Mouse (Mus musculus) bone marrow, adult 2 months (tissue): ENCODE results near the gene Calr4. TPM values are rescaled to one million over a fixed set of nuclear protein-coding genes. Genes with fewer than 3 reads are reported as not detected.

Source experiments
- H3K27ac ChIP-seq: fragments of 200-500 bp; 2 replicates; pipeline ENCODE4 v1.5.1; 2012; ENCODE audit warnings: low read depth, mild to moderate bottlenecking, control low read depth, inconsistent platforms, low read length; ENCODE audit not compliant: control insufficient read depth, poor library complexity, insufficient read depth
- H3K4me1 ChIP-seq: fragments of 200-500 bp; 2 replicates; pipeline ENCODE4 v1.6.1; 2011; ENCODE audit warnings: low read length; ENCODE audit not compliant: control insufficient read depth, insufficient read depth
- H3K4me3 ChIP-seq: fragments of 200-500 bp; replicated peaks from 2 replicates; pipeline ENCODE3; 2011; ENCODE audit warnings: mild to moderate bottlenecking, low read depth, low read length, control low read depth; ENCODE audit not compliant: control insufficient read depth
- CTCF ChIP-seq: fragments of 200-500 bp; IDR thresholded peaks from 2 replicates; pipeline ENCODE4 v1.5.1; 2011; ENCODE audit warnings: low read length, control low read depth; ENCODE audit not compliant: control insufficient read depth, insufficient read depth
- POLR2A ChIP-seq: fragments of 200-500 bp; IDR thresholded peaks from 2 replicates; pipeline ENCODE4 v1.6.1; 2011; ENCODE audit warnings: low read depth, mild to moderate bottlenecking, control low read depth, low read length, borderline replicate concordance; ENCODE audit not compliant: control insufficient read depth
- WGBS: fragments of 180-500 bp; shearing (Covaris S2); methylation state at CpG from one replicate; pipeline ENCODE4 v1.1.7; 2018; 5-methylcytosine and 5-hydroxymethylcytosine counted together
- polyA plus RNA-seq: library from polyadenylated mRNA; stranded (reverse); fragments of >200 nt; gene quantifications from 2 replicates; pipeline ENCODE4 v1.2.4, GENCODE M21; 2011; ENCODE audit warnings: low replicate concordance; ENCODE audit not compliant: missing spikeins, insufficient read depth, insufficient read length

Calr4 gene
- polyA plus RNA-seq, 1 experiment, result 3.1 TPM

DNA sequence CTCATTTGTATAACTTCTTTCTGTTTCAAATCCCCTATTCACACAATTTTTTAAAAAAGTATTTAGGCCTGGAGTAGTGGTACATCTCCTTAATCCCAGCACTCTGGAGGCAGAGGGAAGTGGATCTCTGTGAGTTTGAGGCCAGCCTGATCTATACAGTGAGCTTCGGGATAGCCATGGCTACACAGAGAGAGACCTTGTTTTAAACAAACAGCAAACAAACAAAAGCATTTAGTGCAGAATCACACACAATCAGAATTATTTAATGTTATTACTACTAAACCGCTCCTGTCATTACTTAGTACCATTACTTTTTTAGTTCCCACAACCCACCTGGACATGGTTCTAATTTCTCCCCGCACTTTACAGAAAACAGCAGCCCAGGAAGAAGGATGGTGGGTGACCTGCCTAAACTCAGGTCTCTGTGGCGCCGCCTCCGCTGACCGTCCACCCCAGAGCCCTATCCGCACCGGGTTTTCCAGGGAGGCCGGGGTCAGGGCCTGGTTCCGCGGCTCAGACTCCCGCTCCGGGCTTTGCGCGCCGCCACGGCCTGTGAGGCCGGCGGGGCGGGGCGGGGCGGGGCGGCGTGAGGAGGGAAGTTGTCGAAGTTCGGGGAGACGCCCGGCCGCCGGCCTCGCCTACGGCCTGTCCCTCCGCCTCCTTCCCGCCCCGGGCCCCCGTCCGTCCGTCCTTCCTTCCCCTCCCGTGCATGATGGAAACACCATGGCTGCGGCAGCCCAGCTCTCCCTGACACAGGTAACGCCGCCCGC, 45.6 kb downstream of the Calr4 start, which contains the start of gene Eps15:
TSS of gene Eps15 (plus strand) at position 580 of the 770 bp plus-strand sequence.
- Histone ChIP-seq H3K27ac (peak within 1 kb of the TSS; percentile 87), H3K4me1 (peaks cover 3% of the 10 kb centered on the region; the same call in 1 of the 2 replicates), H3K4me3 (peak within 1 kb of the TSS; percentile 82)
- peak; percentile 70; the same call in 1 of the 2 replicates for TF ChIP-seq POLR2A
- TF ChIP-seq CTCF, result no peak
- WGBS, result 4% methylated on average over 41 of the region's 44 CpGs

DNA sequence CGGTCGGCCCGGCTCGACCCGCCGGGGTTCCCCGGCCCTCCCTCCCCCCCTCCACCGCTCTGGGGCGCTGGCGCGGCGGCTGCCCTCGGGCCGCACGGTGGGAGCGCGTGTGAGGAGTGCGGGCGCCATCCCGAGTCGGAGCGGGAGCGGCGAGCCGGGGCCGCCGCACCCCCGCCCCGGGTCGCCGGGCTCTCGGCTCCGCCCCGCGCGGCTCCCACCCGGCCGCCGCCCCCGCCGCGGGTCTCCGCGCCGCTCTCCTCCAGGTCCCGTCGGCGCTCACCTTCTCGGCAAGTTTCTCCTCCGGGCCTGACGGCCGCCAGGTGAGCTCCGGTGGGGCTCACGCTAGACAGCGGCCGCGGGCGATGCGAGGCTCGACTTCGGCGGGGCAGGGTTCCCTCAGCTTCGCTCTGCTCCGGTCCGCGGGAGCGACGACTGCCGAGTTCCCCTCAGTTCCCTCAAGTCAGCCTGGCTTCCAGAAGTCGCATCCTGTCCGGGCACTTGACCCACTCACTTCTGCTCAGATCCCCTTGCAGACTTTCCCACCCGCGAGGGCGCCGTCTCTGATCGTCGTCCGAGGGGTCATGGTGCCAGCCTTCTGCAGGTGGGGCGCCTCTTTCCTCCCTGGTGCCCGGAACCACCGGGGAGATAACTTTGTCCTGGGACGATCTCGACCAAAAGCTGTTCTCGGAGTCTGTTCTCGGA, 46.3 kb downstream of the Calr4 start:
- H3K4me1 ChIP-seq, result peaks cover 3% of the 10 kb centered on the region; the same call in 1 of the 2 replicates
- 1% methylated on average over 85 of the region's 85 CpGs for WGBS
- peak overlapping the region; percentile 87 for H3K27ac ChIP-seq
- peak overlapping the region; percentile 82 for H3K4me3 ChIP-seq
- TF ChIP-seq POLR2A (no peak), CTCF (no peak)

DNA sequence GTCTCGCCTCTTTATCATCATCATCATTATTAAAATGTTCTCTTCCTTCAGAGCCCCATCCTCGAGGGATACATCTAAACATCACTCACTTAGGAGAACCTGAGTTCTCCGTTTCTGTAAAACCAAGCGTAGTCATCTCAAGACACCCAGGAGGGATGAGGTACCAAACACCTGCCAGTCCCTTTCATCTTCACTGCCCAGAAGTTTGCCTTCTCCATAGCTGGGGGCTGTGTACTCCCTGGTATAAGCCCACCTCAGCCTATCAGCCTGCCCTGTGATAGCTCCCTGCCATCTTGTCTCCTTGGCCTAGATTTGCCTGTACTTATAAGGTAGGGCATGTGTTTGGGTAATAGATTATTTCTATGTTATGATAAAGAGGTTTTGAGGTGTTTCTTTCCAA, 46.9 kb downstream of the Calr4 start:
- Histone ChIP-seq H3K4me1 (peaks cover 3% of the 10 kb centered on the region; the same call in 1 of the 2 replicates), H3K27ac (no peak overlapping the region), H3K4me3 (peak overlapping the region; percentile 82)
- 16% methylated on average over 4 of the region's 4 CpGs for WGBS
- TF ChIP-seq CTCF (no peak), POLR2A (no peak)

DNA sequence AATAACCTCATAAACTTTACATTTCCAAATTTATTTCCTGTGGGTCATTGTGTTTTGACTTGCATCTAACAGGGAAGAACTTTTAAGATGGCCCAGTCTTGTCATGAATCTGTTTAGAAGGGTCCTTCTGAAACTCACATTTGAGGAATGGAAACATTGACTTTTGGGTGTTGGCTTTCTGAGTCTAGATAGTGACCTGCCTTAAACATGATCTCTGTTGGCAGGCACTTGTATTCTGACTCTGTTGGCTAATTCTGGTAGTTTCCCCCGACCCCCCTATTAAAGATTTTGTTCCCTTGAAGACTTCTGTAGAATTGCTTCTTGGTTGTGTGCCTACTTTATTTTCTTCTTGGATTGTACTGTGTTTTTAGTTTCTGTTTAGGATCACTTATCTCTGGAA, 47.7 kb downstream of the Calr4 start:
- WGBS, result 55% methylated on average over 1 of the region's 1 CpGs
- Histone ChIP-seq H3K27ac (no peak overlapping the region), H3K4me3 (no peak overlapping the region), H3K4me1 (peaks cover 3% of the 10 kb centered on the region; the same call in 1 of the 2 replicates)
- TF ChIP-seq CTCF (no peak), POLR2A (no peak)

DNA sequence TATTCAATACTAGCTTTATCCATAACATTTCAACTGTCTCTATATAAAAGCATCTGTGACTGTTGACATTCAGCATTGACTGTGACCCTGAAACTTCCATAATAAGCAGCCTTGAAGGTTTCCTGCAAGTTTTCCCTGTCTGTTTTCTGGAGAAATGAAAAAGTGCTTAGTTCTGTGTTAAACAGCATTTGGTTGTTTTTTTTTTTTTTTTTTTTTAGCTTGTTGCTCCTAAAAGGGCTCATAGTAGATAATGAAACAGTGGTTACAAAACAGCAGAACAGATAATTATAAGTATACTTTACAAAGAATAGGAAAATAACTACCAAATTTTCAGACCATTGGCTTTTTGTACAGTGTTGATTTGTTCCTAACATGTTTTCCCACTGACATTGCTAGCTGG, 60.3 kb downstream of the Calr4 start:
- Histone ChIP-seq H3K4me3 (no peak overlapping the region), H3K27ac (no peak overlapping the region), H3K4me1 (no peaks in the 10 kb centered on the region)
- no peak for TF ChIP-seq POLR2A
- no peak for TF ChIP-seq CTCF

DNA sequence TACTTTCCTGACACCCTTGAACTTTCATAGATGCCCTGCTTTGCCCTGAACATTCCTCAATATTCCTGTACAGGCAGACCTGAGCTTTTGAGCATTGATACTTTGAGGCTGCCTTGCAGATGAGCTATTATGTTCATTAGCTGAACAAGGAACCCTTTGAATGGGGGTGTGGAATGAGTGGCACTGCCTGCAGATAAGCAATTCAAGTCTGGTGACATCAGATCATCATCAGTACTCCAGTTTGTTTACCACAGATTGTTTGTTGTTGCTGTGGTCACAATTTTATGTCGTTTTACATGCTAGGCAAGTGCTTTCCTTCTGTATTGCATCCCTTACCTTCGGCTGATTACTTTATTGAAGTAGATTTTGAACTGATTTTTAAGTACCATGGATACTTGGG, 62.2 kb downstream of the Calr4 start:
- TF ChIP-seq CTCF, result no peak
- no peak for TF ChIP-seq POLR2A
- no peak overlapping the region for H3K4me3 ChIP-seq
- H3K27ac ChIP-seq, result no peak overlapping the region
- 70% methylated on average over 2 of the region's 2 CpGs for WGBS
- no peaks in the 10 kb centered on the region; the same call in 1 of the 2 replicates for H3K4me1 ChIP-seq

DNA sequence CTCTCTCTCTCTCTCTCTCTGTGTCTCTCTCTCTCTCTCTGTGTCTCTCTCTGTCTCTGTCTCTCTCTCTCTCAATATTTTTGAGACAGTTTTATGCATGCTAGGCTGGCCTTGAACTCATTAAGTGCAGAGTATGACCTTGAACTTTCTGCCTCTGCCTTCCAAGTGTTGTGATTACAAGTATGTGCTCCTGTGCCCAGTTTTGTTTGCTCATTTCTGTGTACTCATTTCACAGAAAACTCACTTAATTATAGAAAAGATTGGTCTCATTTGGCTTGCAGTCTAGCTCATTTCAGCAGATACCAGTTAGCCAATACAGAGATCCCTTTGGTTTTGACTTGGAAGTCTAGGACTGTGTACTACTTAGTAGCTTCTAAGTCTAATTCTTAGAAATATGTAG, 64.9 kb downstream of the Calr4 start:
- TF ChIP-seq CTCF (no peak), POLR2A (no peak)
- H3K4me1 ChIP-seq, result no peaks in the 10 kb centered on the region; the same call in 1 of the 2 replicates
- H3K27ac ChIP-seq, result no peak overlapping the region
- H3K4me3 ChIP-seq, result no peak overlapping the region

Other genes with a start within 250 kb of the Calr4 start
- 61.2 and 113 TPM in 2 replicates for gene Nrd1, start 233.8 kb upstream of the Calr4 start, polyA plus RNA-seq
- 27.8 and 35.3 TPM in 2 replicates for gene Osbpl9, start 32.2 kb upstream of the Calr4 start, polyA plus RNA-seq
- gene Eps15, start 45.8 kb downstream of the Calr4 start, polyA plus RNA-seq, result 52.4 and 54.0 TPM in 2 replicates
- 3.4 and 4.0 TPM in 2 replicates for gene Ttc39a, start 172.1 kb downstream of the Calr4 start, polyA plus RNA-seq